Mouse (Mus musculus): ENCODE data around the gene Olfr954. TPM values are rescaled to one million over a fixed set of nuclear protein-coding genes. Genes with fewer than 3 reads are reported as not detected.

Olfr954 gene
- polyA plus RNA-seq (2015; fragmentation: Nextera tagmentation; extraction: Ambion mirVana) = not detected in 2 replicates

- H3K4me1 ChIP-seq (ENCODE audit: control insufficient read depth, insufficient read depth, low read length) = no peaks in the 10 kb centered on the region
- ATAC-seq (replicated peaks; ENCODE audit: extremely low read depth, insufficient read depth, low FRiP score) = no peak
- WGBS = 76% methylated on average over 6 of the region's 6 CpGs
Observed at GRCm38 (mm10) chr9:39456401-39456800, at the start of gene Olfr954. Olfr954 (plus strand) TSS chr9:39456701.

GRCm38 (mm10) chr9:39427048-39427447 lies 29.5 kb upstream of the Olfr954 start, which contains the start of gene Olfr952:
Olfr952 (minus strand) TSS chr9:39427148.
- Histone ChIP-seq H3K9me3 (replicated peaks; ENCODE audit: control insufficient read depth, low read length) (no peaks in the 10 kb centered on the region), H3K36me3 (ENCODE audit: control insufficient read depth, insufficient read depth) (no peaks in the 10 kb centered on the region), H3K4me3 (ENCODE audit: low read length) (no peak within 1 kb of the TSS), H3K27me3 (ENCODE audit: control insufficient read depth, insufficient read depth, low read length) (no peaks in the 10 kb centered on the region), H3K4me1 (ENCODE audit: control insufficient read depth, insufficient read depth, low read length) (no peaks in the 10 kb centered on the region), H3K27ac (ENCODE audit: low read length) (no peak within 1 kb of the TSS), H3K9ac (ENCODE audit: low read length) (no peak within 1 kb of the TSS), H3K4me2 (ENCODE audit: low read depth, low read length) (no peak within 1 kb of the TSS)
- ATAC-seq (replicated peaks; ENCODE audit: extremely low read depth, insufficient read depth, low FRiP score) = no peak

More at GRCm38 (mm10) chr9:39456401-39456800, at the start of gene Olfr954:
- no peak within 1 kb of the TSS for H3K4me2 ChIP-seq (ENCODE audit: low read depth, low read length)
- H3K9me3 ChIP-seq (replicated peaks; ENCODE audit: control insufficient read depth, low read length) = no peaks in the 10 kb centered on the region
- no peak within 1 kb of the TSS for H3K27ac ChIP-seq (ENCODE audit: low read length)
- H3K27me3 ChIP-seq (ENCODE audit: control insufficient read depth, insufficient read depth, low read length) = no peaks in the 10 kb centered on the region
- H3K4me3 ChIP-seq (ENCODE audit: low read length) = no peak within 1 kb of the TSS
- H3K9ac ChIP-seq (ENCODE audit: low read length) = no peak within 1 kb of the TSS
- H3K36me3 ChIP-seq (ENCODE audit: control insufficient read depth, insufficient read depth) = no peaks in the 10 kb centered on the region

- Histone ChIP-seq H3K27ac (ENCODE audit: low read length) (no peak within 1 kb of the TSS), H3K4me1 (ENCODE audit: control insufficient read depth, insufficient read depth, low read length) (no peaks in the 10 kb centered on the region), H3K27me3 (ENCODE audit: control insufficient read depth, insufficient read depth, low read length) (no peaks in the 10 kb centered on the region), H3K36me3 (ENCODE audit: control insufficient read depth, insufficient read depth) (no peaks in the 10 kb centered on the region), H3K4me3 (ENCODE audit: low read length) (no peak within 1 kb of the TSS), H3K4me2 (ENCODE audit: low read depth, low read length) (no peak within 1 kb of the TSS), H3K9ac (ENCODE audit: low read length) (no peak within 1 kb of the TSS), H3K9me3 (replicated peaks; ENCODE audit: control insufficient read depth, low read length) (no peaks in the 10 kb centered on the region)
- WGBS = 39% methylated on average over 1 of the region's 1 CpGs
- no peak for ATAC-seq (replicated peaks; ENCODE audit: extremely low read depth, insufficient read depth, low FRiP score)
Observed at GRCm38 (mm10) chr9:39471844-39472243, 15.3 kb downstream of the Olfr954 start, which contains the start of gene Olfr955. Olfr955 (minus strand) TSS chr9:39471944.

- Histone ChIP-seq H3K9me3 (replicated peaks; ENCODE audit: control insufficient read depth, low read length) (no peaks in the 10 kb centered on the region), H3K4me3 (ENCODE audit: low read length) (no peak within 1 kb of the TSS), H3K27ac (ENCODE audit: low read length) (no peak within 1 kb of the TSS), H3K4me2 (ENCODE audit: low read depth, low read length) (no peak within 1 kb of the TSS), H3K27me3 (ENCODE audit: control insufficient read depth, insufficient read depth, low read length) (no peaks in the 10 kb centered on the region), H3K9ac (ENCODE audit: low read length) (no peak within 1 kb of the TSS), H3K36me3 (ENCODE audit: control insufficient read depth, insufficient read depth) (no peaks in the 10 kb centered on the region), H3K4me1 (ENCODE audit: control insufficient read depth, insufficient read depth, low read length) (no peaks in the 10 kb centered on the region)
- WGBS = 79% methylated on average over 2 of the region's 2 CpGs
- ATAC-seq (replicated peaks; ENCODE audit: extremely low read depth, insufficient read depth, low FRiP score) = no peak
Observed at GRCm38 (mm10) chr9:39493895-39494294, 37.4 kb downstream of the Olfr954 start, which contains the start of gene Olfr44. Olfr44 (minus strand) TSS chr9:39493995.

DNA sequence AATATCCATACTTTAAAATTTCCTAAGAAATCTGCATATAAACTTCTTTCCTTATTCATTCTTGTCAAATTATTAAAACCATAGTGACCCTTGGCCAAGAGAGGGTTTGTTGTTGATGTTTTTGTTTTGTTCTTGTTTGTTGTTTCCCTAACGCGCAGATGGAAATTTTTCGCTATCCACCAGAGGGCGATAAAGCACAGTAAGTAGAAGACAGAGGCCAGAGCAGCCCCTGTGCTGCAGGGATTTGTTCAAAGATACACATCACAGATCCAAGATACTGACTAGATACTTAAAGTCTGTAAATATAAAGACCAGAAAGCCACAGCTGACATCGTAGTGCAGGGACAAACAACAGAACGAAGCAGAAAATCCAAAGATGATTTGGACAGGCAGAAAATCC lies 52.5 kb downstream of the Olfr954 start:
- H3K9me3 ChIP-seq (replicated peaks; ENCODE audit: control insufficient read depth, low read length) = no peaks in the 10 kb centered on the region
- WGBS = 9% methylated on average over 6 of the region's 6 CpGs
- no peak for ATAC-seq (replicated peaks; ENCODE audit: extremely low read depth, insufficient read depth, low FRiP score)

DNA sequence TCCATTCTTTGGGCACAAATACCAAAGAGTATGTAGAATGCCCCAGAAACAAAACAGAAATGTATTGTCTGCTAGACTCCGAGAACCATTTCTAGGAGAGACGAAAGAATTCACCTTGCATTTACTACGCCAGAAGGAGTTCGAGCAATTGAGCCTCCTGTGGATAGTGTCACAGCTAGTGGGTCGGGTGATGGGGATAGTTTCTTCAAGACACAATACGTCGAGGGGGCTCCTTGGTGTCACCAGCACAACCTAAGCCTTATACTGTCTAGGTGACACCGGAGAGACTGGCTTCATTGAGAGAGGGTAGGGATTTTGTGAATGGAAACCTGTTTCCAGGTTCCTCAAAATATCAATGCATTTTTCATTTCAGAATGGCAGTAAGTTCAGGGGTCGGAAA lies 52.9 kb downstream of the Olfr954 start:
- no peak overlapping the region for H3K4me2 ChIP-seq (ENCODE audit: low read depth, low read length)
- WGBS = 72% methylated on average over 9 of the region's 9 CpGs
- H3K4me1 ChIP-seq (ENCODE audit: control insufficient read depth, insufficient read depth, low read length) = no peaks in the 10 kb centered on the region
- H3K36me3 ChIP-seq (ENCODE audit: control insufficient read depth, insufficient read depth) = no peaks in the 10 kb centered on the region
- no peak for ATAC-seq (replicated peaks; ENCODE audit: extremely low read depth, insufficient read depth, low FRiP score)
- no peak overlapping the region for H3K4me3 ChIP-seq (ENCODE audit: low read length)
- no peak overlapping the region for H3K27ac ChIP-seq (ENCODE audit: low read length)
- no peaks in the 10 kb centered on the region for H3K27me3 ChIP-seq (ENCODE audit: control insufficient read depth, insufficient read depth, low read length)
- no peaks in the 10 kb centered on the region for H3K9me3 ChIP-seq (replicated peaks; ENCODE audit: control insufficient read depth, low read length)
- H3K9ac ChIP-seq (ENCODE audit: low read length) = no peak overlapping the region

More for the DNA sequence above, 52.5 kb downstream of the Olfr954 start:
- Histone ChIP-seq H3K9ac (ENCODE audit: low read length) (no peak overlapping the region), H3K4me3 (ENCODE audit: low read length) (no peak overlapping the region), H3K4me1 (ENCODE audit: control insufficient read depth, insufficient read depth, low read length) (no peaks in the 10 kb centered on the region), H3K27ac (ENCODE audit: low read length) (no peak overlapping the region), H3K4me2 (ENCODE audit: low read depth, low read length) (no peak overlapping the region), H3K27me3 (ENCODE audit: control insufficient read depth, insufficient read depth, low read length) (no peaks in the 10 kb centered on the region), H3K36me3 (ENCODE audit: control insufficient read depth, insufficient read depth) (no peaks in the 10 kb centered on the region)

Other genes with a start within 250 kb of the Olfr954 start
- not detected in 2 replicates for gene Olfr1537, start 206.7 kb upstream of the Olfr954 start, polyA plus RNA-seq (2015; fragmentation: Nextera tagmentation; extraction: Ambion mirVana)
- gene Olfr945, start 179.9 kb upstream of the Olfr954 start, polyA plus RNA-seq (2015; fragmentation: Nextera tagmentation; extraction: Ambion mirVana) = not detected in 2 replicates
- gene Olfr948, start 130.7 kb upstream of the Olfr954 start, polyA plus RNA-seq (2015; fragmentation: Nextera tagmentation; extraction: Ambion mirVana) = not detected in 2 replicates
- gene Olfr951, start 69.3 kb upstream of the Olfr954 start, polyA plus RNA-seq (2015; fragmentation: Nextera tagmentation; extraction: Ambion mirVana) = not detected in 2 replicates
- not detected in 2 replicates for gene Olfr952, start 29.6 kb upstream of the Olfr954 start, polyA plus RNA-seq (2015; fragmentation: Nextera tagmentation; extraction: Ambion mirVana)
- gene Olfr955, start 15.2 kb downstream of the Olfr954 start, polyA plus RNA-seq (2015; fragmentation: Nextera tagmentation; extraction: Ambion mirVana) = not detected in 2 replicates
- gene Olfr44, start 37.3 kb downstream of the Olfr954 start, polyA plus RNA-seq (2015; fragmentation: Nextera tagmentation; extraction: Ambion mirVana) = not detected in 2 replicates
- gene Olfr957, start 59.1 kb downstream of the Olfr954 start, polyA plus RNA-seq (2015; fragmentation: Nextera tagmentation; extraction: Ambion mirVana) = not detected in 2 replicates
- gene Olfr958, start 97.4 kb downstream of the Olfr954 start, polyA plus RNA-seq (2015; fragmentation: Nextera tagmentation; extraction: Ambion mirVana) = not detected in 2 replicates
- not detected in 2 replicates for gene Olfr959, start 118.9 kb downstream of the Olfr954 start, polyA plus RNA-seq (2015; fragmentation: Nextera tagmentation; extraction: Ambion mirVana)
- 8.0 and 8.4 TPM in 2 replicates for gene AW551984, start 147.7 kb downstream of the Olfr954 start, polyA plus RNA-seq (2015; fragmentation: Nextera tagmentation; extraction: Ambion mirVana)
- gene Olfr148, start 154.0 kb downstream of the Olfr954 start, polyA plus RNA-seq (2015; fragmentation: Nextera tagmentation; extraction: Ambion mirVana) = not detected in 2 replicates
- not detected in 2 replicates for gene Olfr960, start 164.7 kb downstream of the Olfr954 start, polyA plus RNA-seq (2015; fragmentation: Nextera tagmentation; extraction: Ambion mirVana)
- gene Olfr961, start 188.4 kb downstream of the Olfr954 start, polyA plus RNA-seq (2015; fragmentation: Nextera tagmentation; extraction: Ambion mirVana) = not detected in 2 replicates
- gene Olfr963, start 210.5 kb downstream of the Olfr954 start, polyA plus RNA-seq (2015; fragmentation: Nextera tagmentation; extraction: Ambion mirVana) = not detected in 2 replicates